Mouse (Mus musculus) urinary bladder, adult 18-20 months (tissue): ENCODE results near the gene Gm17660.
"Not testable (repeated sequence)": the region's sequence is repeated elsewhere in the genome, so short reads cannot be mapped to it uniquely, and the experiment has no call there.

Experiments used
- DNase-seq, 2 experiments: peaks; one replicate each; pipeline ENCODE4 v3.0.0; 2022; ENCODE audit warnings: low spot score in 2 of 2, mixed read lengths in 2 of 2

The Gm17660 gene

DNA sequence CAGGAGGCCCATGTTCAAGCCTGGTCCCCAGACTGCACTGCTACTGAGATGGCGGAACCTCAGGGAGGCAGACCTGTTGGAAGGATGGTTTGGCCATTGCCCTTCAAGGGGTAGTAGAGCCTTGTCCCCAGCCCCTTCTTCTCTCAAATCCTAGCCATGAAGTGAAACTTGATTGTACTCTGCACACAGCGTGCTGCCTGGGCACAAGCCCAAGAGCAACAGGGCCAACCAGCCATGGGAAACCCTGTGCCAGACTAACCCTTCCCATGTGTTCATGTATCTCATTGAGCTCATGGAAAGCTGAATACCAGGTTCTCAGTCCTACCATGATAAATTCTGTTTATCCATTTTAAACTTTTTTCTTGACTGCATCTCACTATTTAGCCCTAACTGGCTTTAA is 34.5 kb downstream of the Gm17660 start:
- DNase-seq, result no peak

GRCm38 (mm10) chr5:104039154-104039932 is 38.1 kb downstream of the Gm17660 start:
- DNase-seq, result no peak

- no peak for DNase-seq
Observed at GRCm38 (mm10) chr5:104036686-104037085, 40.7 kb downstream of the Gm17660 start.

DNA sequence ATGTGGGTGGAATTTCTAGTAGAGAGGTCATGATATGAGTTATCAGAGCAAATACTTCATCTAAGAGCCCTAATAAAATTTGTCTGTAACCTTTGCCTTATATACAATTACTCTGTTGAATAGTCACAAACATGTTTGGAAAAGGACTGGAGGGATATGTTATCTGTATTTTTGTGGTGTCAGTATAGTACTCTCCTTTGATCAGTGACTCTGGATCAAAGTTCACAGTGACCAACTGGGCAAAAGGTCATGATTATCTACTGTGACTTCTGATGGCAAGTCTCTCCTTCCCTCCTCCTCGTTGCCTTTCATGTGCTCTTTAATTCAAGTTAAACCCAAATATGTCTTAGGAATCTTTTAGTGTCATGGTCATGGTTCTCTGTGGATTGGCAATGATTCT is 41.6 kb downstream of the Gm17660 start:
- DNase-seq, result no peak

DNA sequence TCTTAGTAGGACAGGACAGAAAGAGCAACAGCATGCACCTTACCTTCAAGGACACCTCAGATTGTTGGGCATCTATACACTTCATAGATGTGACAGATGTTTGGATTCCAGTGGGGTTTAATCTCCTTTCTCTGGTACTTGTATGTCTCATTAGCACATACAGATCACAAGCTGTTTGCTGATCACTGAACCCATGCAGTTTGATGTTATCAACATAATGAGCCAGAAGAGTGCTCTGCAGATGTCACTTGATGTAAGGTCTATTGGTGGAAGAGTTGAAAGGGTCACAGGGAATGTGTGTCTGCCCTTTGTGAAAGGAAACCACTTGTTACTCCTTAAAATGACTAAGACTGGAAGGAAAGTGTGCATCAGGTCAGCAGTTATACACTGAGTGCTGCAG is 42.3 kb downstream of the Gm17660 start:
- no peak for DNase-seq

- DNase-seq, result no peak
Observed at GRCm38 (mm10) chr5:104032434-104033097, 44.8 kb downstream of the Gm17660 start.

DNA sequence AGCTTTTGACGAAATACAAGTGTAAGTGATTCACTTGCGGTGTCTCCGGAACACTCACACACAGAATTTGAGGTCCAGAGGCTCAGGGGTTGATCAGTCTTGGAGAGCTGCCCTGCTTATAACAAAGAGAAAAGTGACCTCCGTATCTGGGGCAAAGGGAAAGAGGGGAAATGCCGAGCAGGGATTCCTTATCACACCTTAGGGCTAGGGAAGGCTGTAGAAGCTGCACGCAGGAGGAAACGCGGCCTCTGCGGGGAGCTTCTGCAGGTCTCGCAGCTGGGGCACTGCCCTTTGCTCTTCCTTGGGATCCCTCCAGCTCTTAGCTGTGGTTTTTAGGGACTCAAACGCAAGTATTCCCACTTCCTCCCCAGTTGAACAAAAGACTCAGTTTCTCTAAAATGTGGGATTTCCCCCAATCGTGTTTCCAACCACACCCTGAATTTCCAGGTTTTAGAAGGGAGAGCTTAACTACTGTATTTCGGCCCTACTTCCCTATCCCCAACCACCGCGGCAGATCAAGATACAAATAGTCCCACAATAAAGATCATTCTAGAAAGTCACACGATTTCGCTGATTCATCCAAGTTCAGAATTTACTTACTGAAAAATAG is 52.1 kb downstream of the Gm17660 start:
- no peak for DNase-seq

GRCm38 (mm10) chr5:104024762-104025161 is 52.6 kb downstream of the Gm17660 start:
- no peak for DNase-seq

DNA sequence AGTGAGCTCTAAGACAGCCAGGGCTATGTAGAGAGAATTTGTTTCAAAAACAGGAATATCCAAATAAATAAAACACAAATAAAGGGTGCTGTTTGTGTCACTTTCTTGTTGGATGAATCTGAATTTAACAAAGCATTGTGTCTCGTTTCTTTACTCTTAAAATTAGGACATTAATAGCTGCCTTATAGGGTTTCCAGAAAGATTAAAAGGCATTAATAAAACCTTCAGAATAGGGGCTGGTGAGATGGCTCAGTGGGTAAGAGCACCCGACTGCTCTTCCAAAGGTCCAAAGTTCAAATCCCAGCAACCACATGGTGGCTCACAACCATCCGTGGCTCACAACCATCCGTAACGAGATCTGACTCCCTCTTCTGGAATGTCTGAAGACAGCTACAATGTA is 53.2 kb downstream of the Gm17660 start:
- DNase-seq, result not testable (repeated sequence)

DNA sequence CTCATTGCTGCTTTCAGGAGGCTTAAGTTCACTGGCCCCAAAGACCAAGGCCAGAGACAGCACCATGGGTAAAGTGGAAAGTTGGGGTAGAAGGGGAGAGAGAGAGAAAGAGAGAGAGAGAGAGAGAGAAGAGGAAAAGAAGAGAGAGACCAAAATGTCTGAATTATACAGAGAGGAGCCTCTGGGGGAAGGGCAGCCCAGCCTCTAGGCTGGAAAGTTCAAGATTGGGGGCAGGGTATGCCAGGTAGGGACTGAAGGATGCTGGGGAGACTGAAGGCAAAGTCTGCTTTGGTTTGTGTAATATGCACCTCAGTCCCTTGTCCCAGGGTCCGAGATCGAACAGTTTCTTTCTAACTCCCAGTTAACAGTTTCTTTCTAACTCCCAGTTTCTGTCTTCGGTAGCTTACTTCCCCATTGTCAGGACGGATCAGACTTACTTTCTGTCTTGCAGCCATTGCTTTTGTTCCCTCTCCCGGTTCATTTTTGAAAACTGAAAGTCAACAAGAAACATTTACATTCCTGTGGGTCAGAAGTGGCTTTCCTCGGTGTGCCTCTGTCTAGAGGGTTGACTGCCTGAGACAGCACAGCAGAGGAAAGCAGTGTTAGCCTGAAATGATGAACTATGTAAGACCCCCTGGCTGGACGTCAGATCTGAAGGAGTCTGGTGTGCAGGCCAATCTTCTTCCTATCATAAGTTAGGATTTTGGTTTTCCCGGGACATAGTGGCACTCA is 54.0 kb downstream of the Gm17660 start:
- DNase-seq, result no peak

- no peak for DNase-seq
Observed at GRCm38 (mm10) chr5:104022558-104022957, 54.9 kb downstream of the Gm17660 start.

GRCm38 (mm10) chr5:104021597-104022378 is 55.6 kb downstream of the Gm17660 start, which contains the start of gene Hsd17b11:
Gene Hsd17b11, minus strand, starts transcription at chr5:104021919.
- peak; percentile 76 to 93 for DNase-seq
